Mouse (Mus musculus): ENCODE data around the gene Arhgef7. TPM values are rescaled to one million over a fixed set of nuclear protein-coding genes. Genes with fewer than 3 reads are reported as not detected.

The Arhgef7 gene
- total and polyA plus RNA-seq, 2 experiments from 2014 or later = 54.3 to 87.5 TPM

DNA sequence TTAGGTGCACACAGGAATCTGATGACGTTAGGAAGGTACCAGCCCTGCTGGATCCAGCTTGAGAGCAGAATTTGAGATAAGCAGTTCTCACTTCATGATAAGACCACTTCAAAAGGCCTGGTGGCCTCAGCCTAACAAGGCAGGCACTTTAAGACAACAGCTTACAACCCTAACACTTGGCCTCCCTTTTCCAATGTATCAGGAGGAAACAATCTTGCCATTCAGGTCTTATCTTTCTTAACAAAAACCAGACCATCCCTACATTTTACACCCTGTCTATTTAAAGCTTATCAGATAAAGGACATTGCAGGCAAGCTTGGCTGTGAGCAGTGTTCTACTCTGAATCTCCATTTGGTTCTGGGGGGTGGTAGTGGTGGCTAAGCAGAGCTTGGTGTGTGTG, 35.1 kb upstream of the Arhgef7 start:
- Histone ChIP-seq H3K27ac (ENCODE audit: low read depth, low read length) (no peak overlapping the region), H3K4me3 (ENCODE audit: low read depth, low read length) (no peak overlapping the region), H3K27me3 (ENCODE audit: insufficient read depth, low read length) (no peaks in the 10 kb centered on the region), H3K36me3 (ENCODE audit: insufficient read depth, low read length) (no peaks in the 10 kb centered on the region), H3K4me1 (ENCODE audit: insufficient read depth, low read length) (no peaks in the 10 kb centered on the region), H3K9me3 (ENCODE audit: low read length) (no peaks in the 10 kb centered on the region), H3K4me2 (ENCODE audit: low read depth, low read length, poor library complexity, severe bottlenecking) (no peak overlapping the region), H3K9ac (replicated peaks; ENCODE audit: low read length, poor library complexity, severe bottlenecking) (no peak overlapping the region)
- ATAC-seq (ENCODE audit: low FRiP score) (no peak), DNase-seq (ENCODE audit: low spot score) (no peak)
- no peak for TF ChIP-seq CTCF (IDR thresholded peaks at IDR 0.05)
- WGBS = 76% methylated on average over 1 of the region's 1 CpGs

DNA sequence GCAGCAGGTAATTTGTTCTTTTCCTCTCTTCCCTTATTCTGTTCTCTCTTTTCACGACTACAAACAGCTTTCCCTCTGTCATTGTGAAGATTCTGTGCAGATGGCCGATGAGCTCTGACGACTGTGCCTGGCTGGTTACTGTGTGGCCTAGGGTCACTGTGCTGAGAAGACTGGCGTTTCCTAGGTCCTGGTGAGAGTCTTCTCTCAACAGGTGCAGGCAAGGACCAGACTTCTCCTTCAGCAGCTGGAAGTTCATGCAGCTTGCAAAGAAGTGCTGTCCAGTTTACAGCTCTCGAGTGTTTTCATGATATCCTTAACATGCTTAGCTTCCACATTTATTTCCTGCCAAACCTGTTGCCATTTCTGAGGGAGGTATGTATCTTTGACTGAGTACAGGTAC, 33.5 kb upstream of the Arhgef7 start:
- Histone ChIP-seq H3K4me3 (ENCODE audit: low read depth, low read length) (no peak overlapping the region), H3K9me3 (ENCODE audit: low read length) (no peaks in the 10 kb centered on the region), H3K27me3 (ENCODE audit: insufficient read depth, low read length) (no peaks in the 10 kb centered on the region), H3K36me3 (ENCODE audit: insufficient read depth, low read length) (no peaks in the 10 kb centered on the region), H3K4me1 (ENCODE audit: insufficient read depth, low read length) (no peaks in the 10 kb centered on the region), H3K27ac (ENCODE audit: low read depth, low read length) (no peak overlapping the region), H3K9ac (replicated peaks; ENCODE audit: low read length, poor library complexity, severe bottlenecking) (no peak overlapping the region), H3K4me2 (ENCODE audit: low read depth, low read length, poor library complexity, severe bottlenecking) (no peak overlapping the region)
- 73% methylated on average over 5 of the region's 5 CpGs for WGBS
- ATAC-seq (ENCODE audit: low FRiP score) (no peak), DNase-seq (ENCODE audit: low spot score) (no peak)
- TF ChIP-seq CTCF (IDR thresholded peaks at IDR 0.05) = no peak

DNA sequence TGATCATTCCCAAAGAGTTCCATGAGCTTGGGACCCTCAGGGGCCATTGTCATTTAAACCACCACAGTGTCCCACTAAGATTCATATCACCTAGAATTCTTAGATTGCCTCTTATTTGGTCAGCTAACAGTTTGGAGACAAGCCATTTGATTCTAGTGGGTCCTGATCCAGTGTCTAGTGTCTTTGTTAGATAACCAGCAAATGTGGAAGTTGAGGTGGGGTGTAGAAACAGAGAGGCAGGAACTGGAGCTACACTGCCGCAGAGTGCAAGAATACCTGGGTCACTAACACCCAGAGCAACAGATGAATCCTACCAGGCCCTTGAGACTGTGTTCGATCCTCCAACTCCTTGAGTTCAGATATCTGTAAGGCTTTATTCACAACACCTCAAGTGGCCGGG, 31.3 kb upstream of the Arhgef7 start:
- H3K4me1 ChIP-seq (ENCODE audit: insufficient read depth, low read length) = no peaks in the 10 kb centered on the region
- no peaks in the 10 kb centered on the region for H3K36me3 ChIP-seq (ENCODE audit: insufficient read depth, low read length)
- no peak overlapping the region for H3K4me3 ChIP-seq (ENCODE audit: low read depth, low read length)
- no peak overlapping the region for H3K9ac ChIP-seq (replicated peaks; ENCODE audit: low read length, poor library complexity, severe bottlenecking)
- no peak overlapping the region for H3K27ac ChIP-seq (ENCODE audit: low read depth, low read length)
- TF ChIP-seq CTCF (IDR thresholded peaks at IDR 0.05) = no peak
- WGBS = 99% methylated on average over 3 of the region's 3 CpGs
- H3K4me2 ChIP-seq (ENCODE audit: low read depth, low read length, poor library complexity, severe bottlenecking) = no peak overlapping the region
- DNase-seq (ENCODE audit: low spot score) (no peak), ATAC-seq (ENCODE audit: low FRiP score) (no peak)
- no peaks in the 10 kb centered on the region for H3K27me3 ChIP-seq (ENCODE audit: insufficient read depth, low read length)
- no peaks in the 10 kb centered on the region for H3K9me3 ChIP-seq (ENCODE audit: low read length)

DNA sequence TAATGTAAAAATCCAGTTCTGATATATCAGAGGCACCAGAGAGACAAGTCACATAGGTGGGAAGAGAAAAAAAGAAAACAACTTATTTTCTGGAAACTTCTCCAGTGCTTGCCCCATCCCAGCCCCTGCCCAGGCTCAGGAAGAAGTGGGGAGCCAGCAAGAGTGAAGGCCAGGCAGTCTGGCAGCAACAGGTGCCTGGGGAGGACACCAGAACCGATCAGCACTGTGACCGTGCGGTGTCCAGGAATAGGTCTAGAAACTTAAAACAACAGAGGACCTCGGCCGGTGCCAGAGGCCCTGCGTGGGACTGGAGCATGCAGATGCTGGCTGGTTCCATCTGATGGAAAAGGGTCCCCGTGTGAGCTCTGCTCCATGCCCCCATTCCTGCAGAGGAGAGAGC, 30.1 kb upstream of the Arhgef7 start:
- Histone ChIP-seq H3K4me1 (ENCODE audit: insufficient read depth, low read length) (no peaks in the 10 kb centered on the region), H3K27me3 (ENCODE audit: insufficient read depth, low read length) (no peaks in the 10 kb centered on the region), H3K27ac (ENCODE audit: low read depth, low read length) (no peak overlapping the region), H3K9ac (replicated peaks; ENCODE audit: low read length, poor library complexity, severe bottlenecking) (no peak overlapping the region), H3K4me2 (ENCODE audit: low read depth, low read length, poor library complexity, severe bottlenecking) (no peak overlapping the region), H3K4me3 (ENCODE audit: low read depth, low read length) (no peak overlapping the region), H3K36me3 (ENCODE audit: insufficient read depth, low read length) (no peaks in the 10 kb centered on the region), H3K9me3 (ENCODE audit: low read length) (no peaks in the 10 kb centered on the region)
- WGBS = 83% methylated on average over 7 of the region's 7 CpGs
- DNase-seq (ENCODE audit: low spot score) (no peak), ATAC-seq (ENCODE audit: low FRiP score) (no peak)
- TF ChIP-seq CTCF (IDR thresholded peaks at IDR 0.05) = no peak

DNA sequence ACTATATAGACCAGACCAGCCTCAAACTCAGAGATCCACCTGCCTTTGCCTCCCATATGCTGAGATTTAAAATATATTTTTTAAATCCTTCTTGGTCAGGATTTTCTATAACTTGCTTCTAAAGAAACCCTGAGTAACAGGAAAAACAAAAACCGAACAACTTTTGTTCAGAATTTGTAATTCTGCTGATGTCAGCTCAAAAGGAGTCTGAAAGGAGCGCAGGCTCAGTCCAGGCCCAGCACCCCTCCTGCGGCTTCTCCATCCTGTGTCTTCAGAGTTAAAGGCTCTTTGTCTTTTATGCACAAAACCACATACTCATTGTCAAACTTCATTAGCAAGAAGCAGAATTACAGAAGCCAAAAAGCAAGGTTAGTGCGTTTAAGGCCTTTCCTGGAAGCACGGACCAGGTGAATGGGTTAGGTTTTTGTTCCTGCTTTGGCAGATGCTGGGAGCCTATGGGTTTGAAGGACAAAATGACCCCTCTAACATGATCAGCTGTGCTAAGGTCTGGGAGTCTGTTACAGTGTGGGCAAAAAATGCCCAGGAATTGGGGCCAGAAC, 28.0 kb upstream of the Arhgef7 start:
- ATAC-seq (ENCODE audit: low FRiP score) (no peak), DNase-seq (ENCODE audit: low spot score) (no peak)
- no peak overlapping the region for H3K27ac ChIP-seq (ENCODE audit: low read depth, low read length)
- no peaks in the 10 kb centered on the region for H3K27me3 ChIP-seq (ENCODE audit: insufficient read depth, low read length)
- WGBS = 76% methylated on average over 5 of the region's 5 CpGs
- no peaks in the 10 kb centered on the region for H3K36me3 ChIP-seq (ENCODE audit: insufficient read depth, low read length)
- no peak for TF ChIP-seq CTCF (IDR thresholded peaks at IDR 0.05)
- H3K4me2 ChIP-seq (ENCODE audit: low read depth, low read length, poor library complexity, severe bottlenecking) = no peak overlapping the region
- no peak overlapping the region for H3K4me3 ChIP-seq (ENCODE audit: low read depth, low read length)
- no peak overlapping the region for H3K9ac ChIP-seq (replicated peaks; ENCODE audit: low read length, poor library complexity, severe bottlenecking)
- H3K9me3 ChIP-seq (ENCODE audit: low read length) = no peaks in the 10 kb centered on the region
- H3K4me1 ChIP-seq (ENCODE audit: insufficient read depth, low read length) = no peaks in the 10 kb centered on the region

DNA sequence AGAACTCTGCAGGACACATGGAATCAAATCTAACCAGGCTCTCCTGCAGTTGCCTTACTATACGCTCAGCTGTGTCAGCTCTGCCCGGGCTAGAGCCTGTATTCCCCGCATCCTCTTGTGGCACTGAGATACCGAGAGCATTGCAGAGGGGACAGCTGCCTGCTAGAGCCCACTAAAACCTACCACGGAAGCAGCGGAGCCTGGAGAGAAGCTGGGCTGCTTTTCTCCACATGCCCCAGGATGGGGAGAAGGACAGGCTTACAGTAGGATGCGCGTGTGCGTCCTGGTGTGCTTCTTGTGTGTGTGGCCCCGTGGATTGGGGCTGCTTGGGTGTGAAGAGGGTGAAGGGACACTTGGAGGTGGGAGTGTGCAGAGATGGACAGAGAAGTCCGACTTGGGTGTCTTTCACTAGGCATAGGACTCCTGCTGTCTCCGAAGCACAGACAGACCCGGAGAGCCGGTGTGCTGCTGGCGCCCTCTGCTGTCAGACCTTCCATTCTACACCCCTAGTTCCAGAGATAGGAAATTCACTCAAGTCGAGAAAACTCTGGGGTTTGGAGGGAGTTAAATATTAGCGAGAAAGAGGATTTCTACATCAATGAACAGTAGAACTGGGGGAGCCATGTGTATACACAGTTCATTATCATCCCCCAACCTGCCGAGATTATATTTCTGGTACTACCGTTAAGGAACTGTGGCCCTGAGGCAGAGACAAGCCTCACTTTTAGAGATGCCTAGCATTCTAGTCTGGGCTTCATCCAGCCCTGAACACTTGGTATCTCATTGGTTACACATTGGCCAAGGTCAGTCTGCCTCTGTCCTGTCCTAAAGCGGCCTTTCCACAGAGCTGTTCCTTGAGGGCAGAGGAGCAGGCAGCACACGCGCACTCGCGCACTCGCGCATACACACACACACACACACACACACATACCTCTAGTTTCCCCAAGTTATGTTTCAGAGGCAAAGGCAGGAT, 27.2 kb upstream of the Arhgef7 start:
- DNase-seq (ENCODE audit: low spot score) (peak; percentile 84), ATAC-seq (ENCODE audit: low FRiP score) (peak; percentile 70; the same call in 1 of the 2 replicates)
- Histone ChIP-seq H3K9ac (replicated peaks; ENCODE audit: low read length, poor library complexity, severe bottlenecking) (0 out of 2 replicates have a peak overlapping the region, but pooled peaks have one; percentile 33), H3K27ac (ENCODE audit: low read depth, low read length) (no peak overlapping the region), H3K4me2 (ENCODE audit: low read depth, low read length, poor library complexity, severe bottlenecking) (peak overlapping the region; percentile 43), H3K27me3 (ENCODE audit: insufficient read depth, low read length) (no peaks in the 10 kb centered on the region), H3K36me3 (ENCODE audit: insufficient read depth, low read length) (no peaks in the 10 kb centered on the region), H3K4me3 (ENCODE audit: low read depth, low read length) (peak overlapping the region; percentile 9; the same call in 1 of the 2 replicates), H3K4me1 (ENCODE audit: insufficient read depth, low read length) (no peaks in the 10 kb centered on the region), H3K9me3 (ENCODE audit: low read length) (no peaks in the 10 kb centered on the region)
- peak; percentile 95 for TF ChIP-seq CTCF (IDR thresholded peaks at IDR 0.05)
- WGBS = 42% methylated on average over 22 of the region's 26 CpGs

Data from midbrain, postnatal 0 days (tissue).